ENCODE assay signal across 8 mouse cellular contexts in the genomic region with DNA sequence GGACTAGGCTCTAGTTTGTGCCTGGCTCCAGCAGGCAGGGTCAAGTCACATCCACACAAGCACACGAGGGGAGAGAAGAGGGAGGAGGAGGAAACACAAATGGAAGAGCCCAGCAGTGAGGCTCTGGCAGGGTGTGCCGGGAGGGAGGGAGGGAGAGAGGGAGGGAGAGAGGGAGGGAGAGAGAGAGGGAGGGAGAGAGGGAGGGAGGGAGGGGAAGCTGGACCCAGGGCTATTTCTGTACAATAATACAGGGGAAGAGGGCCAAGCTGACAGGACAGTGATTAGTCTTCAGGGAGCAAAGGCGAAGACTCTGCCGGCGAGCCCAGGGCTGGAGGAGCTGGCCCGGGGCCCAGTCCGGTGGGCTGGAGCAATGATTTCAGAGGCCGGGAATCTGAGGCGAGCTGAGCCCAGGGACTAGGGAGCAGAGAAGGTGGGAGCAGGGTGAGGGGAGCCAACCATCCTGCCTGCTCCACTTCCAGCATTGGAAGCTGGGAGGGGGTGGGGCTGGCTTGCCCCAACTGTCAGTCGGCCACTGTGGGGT.
DNase-seq lines count a peak whose midpoint lies in the region; ATAC-seq and TF ChIP-seq lines count a peak whose summit lies in the region.

No protein-coding gene starts in this region.

- no peak for TF ChIP-seq CTCF in kidney, postnatal 0 days (IDR thresholded peaks at IDR 0.05; ENCODE audit: low read depth)

- WGBS in heart, embryonic 14.5 days: 27% methylated on average over 8 of the region's 10 CpGs
- 43% methylated on average over 9 of the region's 10 CpGs for WGBS in kidney, postnatal 0 days
- WGBS in midbrain, embryonic 10.5 days: 34% methylated on average over 8 of the region's 10 CpGs

- H3K36me3 ChIP-seq in heart, embryonic 14.5 days (ENCODE audit: control insufficient read depth, insufficient read depth, low read length): no peaks in the 10 kb centered on the region
- H3K36me3 ChIP-seq in kidney, postnatal 0 days (ENCODE audit: insufficient read depth, low read length): no peaks in the 10 kb centered on the region
- no peaks in the 10 kb centered on the region for H3K36me3 ChIP-seq in midbrain, embryonic 10.5 days

- 0 out of 2 replicates have a peak overlapping the region, but pooled peaks have one; percentile 6 for H3K4me2 ChIP-seq in heart, embryonic 14.5 days (ENCODE audit: low read length)
- no peak overlapping the region for H3K4me2 ChIP-seq in kidney, postnatal 0 days (ENCODE audit: low read length)

- H3K9ac ChIP-seq in heart, embryonic 14.5 days (ENCODE audit: low read length): no peak overlapping the region
- no peak overlapping the region for H3K9ac ChIP-seq in kidney, postnatal 0 days (ENCODE audit: low read depth, low read length)

- peak overlapping the region; percentile 85 to 94 for H3K27ac ChIP-seq in heart, embryonic 14.5 days (replicated peaks in 1 of 2; ENCODE audit: control insufficient read depth in 1 of 2, insufficient read depth in 1 of 2, low read depth in 2 of 2, low read length in 2 of 2)
- H3K27ac ChIP-seq in kidney, postnatal 0 days: peak overlapping the region; percentile 70
- peak overlapping the region; percentile 74 for H3K27ac ChIP-seq in midbrain, embryonic 10.5 days (replicated peaks)

- no peak overlapping the region for H3K4me3 ChIP-seq in heart, embryonic 14.5 days (ENCODE audit: control insufficient read depth in 1 of 2, insufficient read depth in 1 of 2, low read depth in 1 of 2, low read length in 2 of 2)
- no peak overlapping the region for H3K4me3 ChIP-seq in kidney, postnatal 0 days (replicated peaks; ENCODE audit: low read depth, low read length)
- no peak overlapping the region for H3K4me3 ChIP-seq in midbrain, embryonic 10.5 days

- H3K27me3 ChIP-seq in heart, embryonic 14.5 days (ENCODE audit: control insufficient read depth, insufficient read depth, low read length): peaks cover 3% of the 10 kb centered on the region; the same call in 1 of the 2 replicates
- no peaks in the 10 kb centered on the region for H3K27me3 ChIP-seq in kidney, postnatal 0 days (ENCODE audit: insufficient read depth, low read length)
- H3K27me3 ChIP-seq in midbrain, embryonic 10.5 days (ENCODE audit: low read depth, poor library complexity, severe bottlenecking): peaks cover 100% of the 10 kb centered on the region

- H3K4me1 ChIP-seq in heart, embryonic 14.5 days (ENCODE audit: control insufficient read depth in 2 of 2, insufficient read depth in 2 of 2, low read length in 2 of 2): peaks cover 36 to 41% of the 10 kb centered on the region in 2 experiments
- peaks cover 10% of the 10 kb centered on the region for H3K4me1 ChIP-seq in kidney, postnatal 0 days (replicated peaks; ENCODE audit: insufficient read depth, low read length)
- H3K4me1 ChIP-seq in midbrain, embryonic 10.5 days: peaks cover 36% of the 10 kb centered on the region

- no peaks in the 10 kb centered on the region for H3K9me3 ChIP-seq in heart, embryonic 14.5 days (ENCODE audit: control insufficient read depth, low read length)
- no peaks in the 10 kb centered on the region for H3K9me3 ChIP-seq in kidney, postnatal 0 days (replicated peaks; ENCODE audit: low read length)
- H3K9me3 ChIP-seq in midbrain, embryonic 10.5 days (replicated peaks): no peaks in the 10 kb centered on the region

- ATAC-seq in heart, embryonic 14.5 days (ENCODE audit: insufficient number of reproducible peaks, insufficient read depth, low FRiP score, low read depth): peak; percentile 80
- peak; percentile 87 for ATAC-seq in kidney, postnatal 0 days (replicated peaks; ENCODE audit: low FRiP score, low read depth)
- no peak for ATAC-seq in erythroblast, adult 5-6 weeks (replicated peaks; ENCODE audit: low FRiP score, poor library complexity, severe bottlenecking)

- peak; percentile 17 for DNase-seq in urinary bladder, postnatal 25 days (ENCODE audit: low spot score)
- no peak for DNase-seq in urinary bladder, adult 18-20 months (ENCODE audit: low spot score in 2 of 2)
- DNase-seq in kidney, postnatal 0 days (ENCODE audit: low spot score): peak; percentile 83
- no peak for DNase-seq in midbrain, embryonic 10.5 days (ENCODE audit: low spot score)
- DNase-seq in cerebellum, adult 9-11 months: no peak
- no peak for DNase-seq in frontal cortex, postnatal 36 days (ENCODE audit: low spot score in 2 of 2)

Comparison
In these comparisons a context has a peak if more than half of its experiments do, and no peak if none do; other contexts are left out.
1. DNase-seq: peak in urinary bladder, postnatal 25 days (single experiment) and kidney, postnatal 0 days (single experiment); none in urinary bladder, adult 18-20 months (0 of 2), midbrain, embryonic 10.5 days (single experiment), cerebellum, adult 9-11 months (single experiment) and frontal cortex, postnatal 36 days (0 of 2).
2. Peak in every context shown above with its lines, with median percentiles within 50 percentile points of each other: H3K27ac ChIP-seq.